9 mouse cellular contexts compared by ENCODE assay signal in genomic region chr15:80088637-80089036, GRCm38 (mm10). TPM values are rescaled to one million over a fixed set of nuclear protein-coding genes. Genes with fewer than 3 reads are reported as not detected.
DNase-seq lines count a peak whose midpoint lies in the region; ATAC-seq lines count a peak whose summit lies in the region.
"Had no signal": no experiment of that assay in that cellular context is flagged by ENCODE, and none has a peak within 500 bp of the region (broad histone marks: within the 10 kb centered on the region; RNA-seq: fewer than 3 reads in every experiment).

No protein-coding gene starts in this region.

- H3K9ac ChIP-seq in liver, embryonic 15.5 days: peak overlapping the region; percentile 28; the same call in 1 of the 2 replicates
- H3K9ac ChIP-seq: limb, embryonic 13.5 days had no signal

- H3K9me3 ChIP-seq in liver, embryonic 15.5 days (replicated peaks): no peaks in the 10 kb centered on the region

- WGBS in liver, embryonic 15.5 days (ENCODE audit: insufficient replicate concordance): 30% methylated on average over 4 of the region's 4 CpGs

- H3K4me3 ChIP-seq in liver, embryonic 15.5 days (replicated peaks): no peak overlapping the region
- H3K4me3 ChIP-seq: limb, embryonic 13.5 days had no signal

- H3K27me3 ChIP-seq in liver, embryonic 15.5 days: peaks cover 18% of the 10 kb centered on the region

- H3K4me2 ChIP-seq in liver, embryonic 15.5 days: peak overlapping the region; percentile 6; the same call in 1 of the 2 replicates
- H3K4me2 ChIP-seq: limb, embryonic 13.5 days had no signal

- H3K27ac ChIP-seq in liver, embryonic 15.5 days (replicated peaks): peak overlapping the region; percentile 90
- H3K27ac ChIP-seq: limb, embryonic 13.5 days had no signal

- H3K4me1 ChIP-seq in liver, embryonic 15.5 days (replicated peaks): peaks cover 76% of the 10 kb centered on the region

- no peaks in the 10 kb centered on the region for H3K36me3 ChIP-seq in liver, embryonic 15.5 days (replicated peaks)
- H3K36me3 ChIP-seq: limb, embryonic 13.5 days had no signal

- ATAC-seq in liver, embryonic 15.5 days (ENCODE audit: insufficient read depth): no peak

- DNase-seq in B cell, adult 2 months: peak; percentile 92 to 95
- peak; percentile 86 for DNase-seq in MEL-GATA-1-ER (ENCODE audit: extremely low read depth, low read depth)
- DNase-seq in cerebellum, adult 9-10 months: peak; percentile 98
- DNase-seq in frontal cortex, postnatal 36 days (ENCODE audit: low spot score in 2 of 2): peak; percentile 91 to 96
- DNase-seq in kidney, postnatal 36 days: peak; percentile 95 to 97
- peak; percentile 94 for DNase-seq in retina, postnatal 1 day
- peak; percentile 96 for DNase-seq in thymus, postnatal 4 days

RNA-seq across cellular contexts. Expression of gene Syngr1, which starts 2.5 kb away (rescaled TPM):
- 12.7 and 13.0 TPM in 2 replicates for polyA plus RNA-seq in liver, embryonic 15.5 days (2015; fragmentation: Nextera tagmentation; extraction: Ambion mirVana)

RNA-seq across cellular contexts. Expression of gene Rpl3, which starts 3.0 kb away (rescaled TPM):
- polyA plus RNA-seq in liver, embryonic 15.5 days (2015; fragmentation: Nextera tagmentation; extraction: Ambion mirVana): 539 and 552 TPM in 2 replicates

RNA-seq across cellular contexts. Expression of gene Tab1, which starts 44.3 kb away (rescaled TPM):
- 11.0 and 12.7 TPM in 2 replicates for polyA plus RNA-seq in liver, embryonic 15.5 days (2015; fragmentation: Nextera tagmentation; extraction: Ambion mirVana)
